ENCODE assay signal across 8 mouse cellular contexts in genomic region chr3:145989576-145990081, GRCm38 (mm10). TPM values are rescaled to one million over a fixed set of nuclear protein-coding genes. Genes with fewer than 3 reads are reported as not detected.
DNase-seq lines count a peak whose midpoint lies in the region; ATAC-seq and TF ChIP-seq lines count a peak whose summit lies in the region.

No protein-coding gene starts in this region.

- ATAC-seq in CD4-positive, CD25-positive, alpha-beta regulatory T cell, adult 4 months: no peak
- ATAC-seq in liver, embryonic 14.5 days (ENCODE audit: insufficient read depth): no peak

- H3K4me2 ChIP-seq in liver, embryonic 14.5 days (ENCODE audit: low read depth): peak overlapping the region; percentile 67

- no peak overlapping the region for H3K27ac ChIP-seq in liver, embryonic 14.5 days

- peaks cover 27% of the 10 kb centered on the region for H3K27me3 ChIP-seq in liver, embryonic 14.5 days (ENCODE audit: control insufficient read depth, insufficient read depth, low read length)

- DNase-seq in CD4-positive, CD25-positive, alpha-beta regulatory T cell, adult 2 months (ENCODE audit: low read depth, low spot score): peak; percentile 3
- DNase-seq in thymus, postnatal 4 days: peak; percentile 16
- no peak for DNase-seq in thymus, postnatal 36 days
- DNase-seq in liver, embryonic 14.5 days (ENCODE audit: low read depth in 3 of 3, low spot score in 3 of 3): no peak
- no peak for DNase-seq in cerebellum, postnatal 4 days (ENCODE audit: low spot score in 2 of 2)
- DNase-seq in left cerebral cortex, postnatal 14 days (ENCODE audit: low spot score in 2 of 2): no peak
- DNase-seq in adrenal gland, adult 2 months: no peak

- H3K4me1 ChIP-seq in liver, embryonic 14.5 days (replicated peaks; ENCODE audit: control insufficient read depth in 2 of 2, insufficient read depth in 2 of 2, low read length in 1 of 2): 0 out of 4 replicates have a peak, but pooled peaks cover 0 to 2% of the 10 kb centered on the region in 2 experiments

- H3K9ac ChIP-seq in liver, embryonic 14.5 days (replicated peaks): no peak overlapping the region; the same call in 1 of the 2 replicates

- H3K9me3 ChIP-seq in liver, embryonic 14.5 days (ENCODE audit: control insufficient read depth, low read length): no peaks in the 10 kb centered on the region

- intact Hi-C loops in left cerebral cortex, postnatal 14 days (cut with DNase I): no loop called here

- TF ChIP-seq EP300 in liver, embryonic 14.5 days (IDR thresholded peaks at IDR 0.05; ENCODE audit: low read depth): no peak

- 14% methylated on average over 11 of the region's 11 CpGs for WGBS in liver, embryonic 14.5 days (ENCODE audit: insufficient replicate concordance)

- no peak for TF ChIP-seq CTCF in liver, embryonic 14.5 days (IDR thresholded peaks at IDR 0.05; ENCODE audit: low read depth)

- H3K36me3 ChIP-seq in liver, embryonic 14.5 days (replicated peaks; ENCODE audit: control insufficient read depth, insufficient read depth, low read depth): no peaks in the 10 kb centered on the region

- peak overlapping the region; percentile 53 to 54 for H3K4me3 ChIP-seq in liver, embryonic 14.5 days (ENCODE audit: insufficient read depth in 1 of 2, low read depth in 2 of 2, low read length in 2 of 2)

RNA-seq across cellular contexts. Expression of gene Syde2, which starts 2.0 kb away (rescaled TPM):
- not detected for polyA plus RNA-seq in CD4-positive, CD25-positive, alpha-beta regulatory T cell, adult 4 months (2017; shearing (Covaris generic))
- polyA plus RNA-seq in liver, embryonic 14.5 days (2012; rRNA removed): 0.53 and 0.79 TPM in 2 replicates
- polyA plus RNA-seq in liver, embryonic 14.5 days (2014; fragmentation: Nextera tagmentation; extraction: Ambion mirVana): 0.68 and 0.69 TPM in 2 replicates
- total RNA-seq in left cerebral cortex, postnatal 14 days (2021): 1 to 10 TPM; 2.6 to 3.2 TPM
- total RNA-seq in adrenal gland, adult 2 months (2021): 1 to 10 TPM; 4.2 to 6.8 TPM
- 4.2 and 5.0 TPM in 2 replicates for polyA plus RNA-seq in adrenal gland, adult 2 months (2012; rRNA removed)

RNA-seq across cellular contexts. Expression of gene 2410004B18Rik, which starts 51.8 kb away (rescaled TPM):
- 10 to 100 TPM; 18.9 to 21.5 TPM for polyA plus RNA-seq in CD4-positive, CD25-positive, alpha-beta regulatory T cell, adult 4 months (2017; shearing (Covaris generic))
- polyA plus RNA-seq in liver, embryonic 14.5 days (2012; rRNA removed): 6.2 and 7.8 TPM in 2 replicates
- 14.4 and 17.4 TPM in 2 replicates for polyA plus RNA-seq in liver, embryonic 14.5 days (2014; fragmentation: Nextera tagmentation; extraction: Ambion mirVana)
- total RNA-seq in left cerebral cortex, postnatal 14 days (2021): 10 to 100 TPM; 36.6 to 42.2 TPM
- 10 to 100 TPM; 22.0 to 23.1 TPM for total RNA-seq in adrenal gland, adult 2 months (2021)
- polyA plus RNA-seq in adrenal gland, adult 2 months (2012; rRNA removed): 8.7 and 9.2 TPM in 2 replicates

Comparison
In these comparisons a context has a peak if more than half of its experiments do, and no peak if none do; other contexts are left out.
1. DNase-seq: peak in CD4-positive, CD25-positive, alpha-beta regulatory T cell, adult 2 months (single experiment) and thymus, postnatal 4 days (single experiment); none in thymus, postnatal 36 days (0 of 2), liver, embryonic 14.5 days (0 of 3), cerebellum, postnatal 4 days (0 of 2), left cerebral cortex, postnatal 14 days (0 of 2) and adrenal gland, adult 2 months (single experiment).